Mouse (Mus musculus) monocyte, adult 2 months (primary cell): ENCODE data around the gene Ublcp1.
A peak's percentile ranks its signal among the peaks of the same experiment; 100 is the strongest.

Experiments
- DNase-seq, 2 experiments: peaks; one replicate each; pipeline ENCODE4 v3.0.0; 2022; ENCODE audit warnings: low spot score in 2 of 2, low read depth in 1 of 2

Gene Ublcp1

DNA sequence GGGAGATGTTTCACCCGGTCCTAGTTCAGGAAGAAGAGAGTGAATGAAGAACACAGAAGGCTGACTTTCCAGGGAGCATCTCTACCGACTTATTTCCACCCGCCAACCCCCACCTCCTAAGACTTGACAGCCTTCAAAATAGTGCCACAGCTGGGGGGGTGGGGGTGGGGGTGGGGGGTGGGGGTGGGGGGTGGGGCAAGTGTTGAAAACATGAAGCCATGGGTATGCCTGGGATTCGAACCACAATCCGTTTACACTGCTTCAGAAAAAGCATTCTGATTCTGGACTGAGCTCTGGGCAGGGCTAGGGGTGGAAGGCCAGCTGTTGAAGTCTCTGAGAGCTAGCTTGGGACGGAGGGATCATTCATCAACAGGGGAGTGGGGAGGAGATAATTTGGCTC lies 47.0 kb downstream of the Ublcp1 start:
- no peak for DNase-seq

- DNase-seq: no peak
Measured at GRCm38 (mm10) chr11:44422337-44423111, 47.8 kb downstream of the Ublcp1 start.

DNA sequence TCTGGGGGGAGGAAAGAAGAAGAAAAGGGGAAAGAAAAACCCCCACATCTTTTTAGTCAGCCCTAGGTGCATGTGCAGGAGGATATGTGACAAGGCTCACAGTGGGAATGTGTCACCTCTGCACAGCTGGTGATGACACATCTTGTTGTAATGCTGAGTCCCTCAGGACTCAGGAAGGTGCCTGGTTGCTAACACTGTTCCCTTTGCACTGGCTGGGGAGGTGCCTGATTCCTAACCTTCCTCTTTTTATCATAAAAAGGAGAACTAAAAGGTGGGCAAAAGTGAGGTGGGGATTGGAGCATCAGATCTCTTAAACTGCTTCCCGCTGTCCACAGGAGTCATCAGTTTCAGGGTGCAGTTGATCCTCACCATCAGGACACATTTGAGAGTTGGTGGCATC lies 52.9 kb downstream of the Ublcp1 start:
- peak; percentile 3 to 5 for DNase-seq

- DNase-seq: no peak
Measured at GRCm38 (mm10) chr11:44414605-44415004, 55.7 kb downstream of the Ublcp1 start.

DNA sequence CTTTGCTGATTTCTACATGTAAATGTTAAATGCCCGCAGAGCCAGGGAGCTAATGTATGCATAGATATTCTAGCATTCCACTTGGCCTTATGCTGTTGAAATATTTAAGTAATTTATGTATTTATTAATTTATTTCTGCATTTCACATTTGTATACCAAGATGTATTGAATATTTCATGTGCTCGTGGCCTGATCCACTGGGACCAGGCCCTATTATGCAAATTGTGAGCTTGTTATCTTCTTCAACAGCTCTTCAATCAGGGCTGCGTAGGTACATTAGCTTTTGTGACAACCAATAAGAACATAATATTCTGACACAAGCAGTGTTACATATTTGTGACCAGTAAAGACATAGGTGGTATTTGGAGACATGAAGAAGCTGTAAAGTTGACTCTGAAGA lies 56.9 kb downstream of the Ublcp1 start:
- no peak for DNase-seq

DNA sequence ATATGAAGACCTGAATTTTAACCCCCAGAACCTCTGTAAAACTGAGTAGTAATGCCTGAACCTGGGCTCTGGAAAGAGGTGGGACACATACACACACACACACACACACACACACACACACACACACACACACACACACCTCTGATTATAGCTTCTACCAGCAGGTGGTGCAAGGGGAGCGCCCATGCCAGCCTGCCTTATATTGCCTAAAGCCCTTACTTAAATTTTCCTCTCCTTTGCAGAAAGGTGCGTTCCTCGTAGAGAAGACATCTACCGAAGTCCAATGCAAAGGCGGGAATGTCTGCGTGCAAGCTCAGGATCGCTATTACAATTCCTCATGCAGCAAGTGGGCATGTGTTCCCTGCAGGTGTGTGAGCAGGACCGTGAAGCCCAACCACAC lies 58.0 kb downstream of the Ublcp1 start:
- no peak for DNase-seq

- no peak for DNase-seq
Measured at GRCm38 (mm10) chr11:44410413-44410812, 59.9 kb downstream of the Ublcp1 start.

GRCm38 (mm10) chr11:44408626-44409025 lies 61.7 kb downstream of the Ublcp1 start:
- no peak for DNase-seq

DNA sequence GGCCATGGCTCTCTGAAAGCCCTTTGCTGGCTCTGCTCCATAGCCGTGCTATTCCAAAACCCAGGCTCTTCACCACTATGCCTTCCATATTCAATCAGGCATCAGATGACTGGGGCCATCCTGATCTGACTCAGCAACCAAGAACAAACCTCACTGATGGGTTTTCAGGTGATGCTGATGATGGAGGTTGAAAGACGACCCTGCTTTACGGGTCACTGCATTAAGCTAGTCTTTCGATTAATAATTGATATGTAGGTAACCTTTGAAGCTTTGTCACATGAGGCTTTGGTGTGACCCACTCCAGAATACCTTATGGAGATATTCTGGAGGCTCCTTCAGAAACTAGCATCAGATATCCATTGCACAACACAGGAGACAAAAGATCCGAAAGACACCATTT lies 63.8 kb downstream of the Ublcp1 start:
- DNase-seq: no peak

- no peak for DNase-seq
Measured at GRCm38 (mm10) chr11:44405961-44406360, 64.3 kb downstream of the Ublcp1 start.

- DNase-seq: no peak
Measured at GRCm38 (mm10) chr11:44405113-44405512, 65.2 kb downstream of the Ublcp1 start.
